34 mouse cellular contexts compared by ENCODE assay signal in genomic region chr4:155429202-155429601, GRCm38 (mm10). TPM values are rescaled to one million over a fixed set of nuclear protein-coding genes. Genes with fewer than 3 reads are reported as not detected.
"Had no signal": no experiment of that assay in that cellular context is flagged by ENCODE, and none has a peak within 500 bp of the region (broad histone marks: within the 10 kb centered on the region; RNA-seq: fewer than 3 reads in every experiment).

No protein-coding gene starts in this region.

- H3K9ac ChIP-seq: embryonic facial prominence, embryonic 12.5 days; embryonic facial prominence, embryonic 13.5 days; embryonic facial prominence, embryonic 15.5 days; forebrain, embryonic 12.5 days; forebrain, embryonic 13.5 days; forebrain, embryonic 15.5 days; forebrain, postnatal 0 days had no signal

- DNase-seq: cerebellum, adult 8-10 months; cerebellum, adult 9-10 months; cerebellum, adult 9-11 months; cerebellum, postnatal 10 days; cerebellum, postnatal 14 days; cerebellum, postnatal 25 days; cerebellum, postnatal 36 days; embryo, embryonic 11 days; forebrain, postnatal 0 days; gastrocnemius, postnatal 10 days; gastrocnemius, postnatal 14 days; gastrocnemius, postnatal 25 days; gastrocnemius, postnatal 36 days; heart, adult 11 months; heart, adult 18-20 months had no signal

- H3K27me3 ChIP-seq: embryonic facial prominence, embryonic 12.5 days; embryonic facial prominence, embryonic 13.5 days; embryonic facial prominence, embryonic 15.5 days; forebrain, embryonic 12.5 days; forebrain, embryonic 13.5 days; forebrain, embryonic 15.5 days had no signal

- H3K4me3 ChIP-seq: embryonic facial prominence, embryonic 10.5 days; embryonic facial prominence, embryonic 12.5 days; embryonic facial prominence, embryonic 13.5 days; embryonic facial prominence, embryonic 15.5 days; erythroblast, embryonic 14.5 days; forebrain, embryonic 10.5 days; forebrain, embryonic 12.5 days; forebrain, embryonic 13.5 days; forebrain, embryonic 15.5 days; heart, embryonic 10.5 days had no signal

- H3K4me1 ChIP-seq: embryonic facial prominence, embryonic 10.5 days; embryonic facial prominence, embryonic 12.5 days; embryonic facial prominence, embryonic 13.5 days; embryonic facial prominence, embryonic 15.5 days; forebrain, embryonic 10.5 days; forebrain, embryonic 12.5 days; forebrain, embryonic 13.5 days; forebrain, embryonic 15.5 days; heart, embryonic 10.5 days had no signal

- H3K9me3 ChIP-seq: embryonic facial prominence, embryonic 10.5 days; embryonic facial prominence, embryonic 12.5 days; embryonic facial prominence, embryonic 15.5 days; forebrain, embryonic 10.5 days; forebrain, embryonic 12.5 days; forebrain, embryonic 13.5 days; forebrain, embryonic 15.5 days; heart, embryonic 10.5 days had no signal

- H3K4me2 ChIP-seq: embryonic facial prominence, embryonic 12.5 days; embryonic facial prominence, embryonic 13.5 days; embryonic facial prominence, embryonic 15.5 days; forebrain, embryonic 12.5 days; forebrain, embryonic 13.5 days; forebrain, embryonic 15.5 days; heart, embryonic 11.5 days had no signal

- H3K27ac ChIP-seq: embryonic facial prominence, embryonic 10.5 days; embryonic facial prominence, embryonic 12.5 days; embryonic facial prominence, embryonic 13.5 days; embryonic facial prominence, embryonic 15.5 days; forebrain, embryonic 10.5 days; forebrain, embryonic 12.5 days; forebrain, embryonic 13.5 days; forebrain, embryonic 15.5 days; heart, embryonic 10.5 days had no signal

- H3K36me3 ChIP-seq: embryonic facial prominence, embryonic 12.5 days; embryonic facial prominence, embryonic 13.5 days; embryonic facial prominence, embryonic 15.5 days; forebrain, embryonic 12.5 days; forebrain, embryonic 15.5 days; heart, embryonic 10.5 days had no signal

RNA-seq across cellular contexts. Expression of gene Cfap74, which starts 20.2 kb away (rescaled TPM):
- total RNA-seq: granulocyte monocyte progenitor cell, adult 5-6 weeks had no signal
- polyA plus RNA-seq: erythroblast, embryonic 14.5 days had no signal

RNA-seq across cellular contexts. Expression of gene Gabrd, which starts 31.3 kb away (rescaled TPM):
- total RNA-seq: granulocyte monocyte progenitor cell, adult 5-6 weeks; heart, adult 18-20 months; heart, adult 8-10 months had no signal
- polyA plus RNA-seq: embryonic facial prominence, embryonic 10.5 days; embryonic facial prominence, embryonic 11.5 days; embryonic facial prominence, embryonic 12.5 days; embryonic facial prominence, embryonic 13.5 days; embryonic facial prominence, embryonic 14.5 days; erythroblast, embryonic 14.5 days; forebrain, embryonic 10.5 days; forebrain, embryonic 11.5 days; forebrain, embryonic 12.5 days; heart, embryonic 10.5 days had no signal

RNA-seq across cellular contexts. Expression of gene Tmem52, which starts 39.7 kb away (rescaled TPM):
- total RNA-seq: common myeloid progenitor, adult 5-6 weeks; granulocyte monocyte progenitor cell, adult 5-6 weeks had no signal
- polyA plus RNA-seq: embryonic facial prominence, embryonic 10.5 days; embryonic facial prominence, embryonic 11.5 days; embryonic facial prominence, embryonic 12.5 days; erythroblast, embryonic 14.5 days; forebrain, embryonic 10.5 days; forebrain, embryonic 11.5 days; forebrain, embryonic 12.5 days; forebrain, embryonic 14.5 days; forebrain, embryonic 16.5 days; heart, embryonic 10.5 days; heart, embryonic 11.5 days had no signal
